Mouse (Mus musculus): ENCODE data around the gene Zfp961.

- no peak for TF ChIP-seq POLR2A (IDR thresholded peaks at IDR 0.05; ENCODE audit: insufficient read depth, low read depth, low read length)
- TF ChIP-seq CTCF (IDR thresholded peaks at IDR 0.05), result no peak
These were observed 17.3 kb downstream of the Zfp961 start for GRCm38 (mm10) chr8:71968100-71968499.

All from heart, adult 2 months (tissue).